Mouse (Mus musculus) limb, embryonic 11.5 days (tissue): ENCODE data around the gene Odf4. TPM values are rescaled to one million over a fixed set of nuclear protein-coding genes. Genes with fewer than 3 reads are reported as not detected.

Source experiments
- ATAC-seq: fragments of 200-750 bp; cut with Nextera tagmentation; 2 replicates; pipeline ENCODE4 v1.8.0; 2017; ENCODE audit warnings: low read depth; ENCODE audit not compliant: insufficient number of reproducible peaks, low FRiP score, low TSS enrichment
- DNase-seq: peaks from one replicate; pipeline ENCODE4 v3.0.0-alpha.2; 2015; ENCODE audit warnings: low spot score
- H3K27ac ChIP-seq: fragments of 300-500 bp; sonication (generic); replicated peaks from 2 replicates; pipeline ENCODE4 v1.5.1; 2014; ENCODE audit warnings: low read depth, mild to moderate bottlenecking, low read length
- H3K27me3 ChIP-seq: fragments of 300-500 bp; sonication (generic); 2 replicates; pipeline ENCODE4 v1.6.1; 2014; ENCODE audit warnings: mild to moderate bottlenecking, low read length, mixed read lengths; ENCODE audit not compliant: control insufficient read depth, insufficient read depth
- H3K36me3 ChIP-seq: fragments of 300-500 bp; sonication (generic); 2 replicates; pipeline ENCODE4 v1.6.1; 2014; ENCODE audit warnings: mild to moderate bottlenecking, low read length, moderate library complexity, mixed read lengths; ENCODE audit not compliant: control insufficient read depth, insufficient read depth
- H3K4me1 ChIP-seq: fragments of 300-500 bp; sonication (generic); 2 replicates; pipeline ENCODE4 v1.6.1; 2014; ENCODE audit warnings: low read length, mixed read lengths; ENCODE audit not compliant: control insufficient read depth, insufficient read depth
- H3K4me2 ChIP-seq: fragments of 300-500 bp; sonication (generic); 2 replicates; pipeline ENCODE4 v1.6.1; 2014; ENCODE audit warnings: low read depth, mild to moderate bottlenecking, moderate library complexity; ENCODE audit not compliant: severe bottlenecking
- H3K4me3 ChIP-seq: fragments of 300-500 bp; sonication (generic); 2 replicates; pipeline ENCODE4 v1.5.1; 2014; ENCODE audit warnings: low read depth, low read length
- H3K9ac ChIP-seq: fragments of 300-500 bp; sonication (generic); 2 replicates; pipeline ENCODE4 v1.6.1; 2014; ENCODE audit warnings: mild to moderate bottlenecking, low read length
- H3K9me3 ChIP-seq: fragments of 300-500 bp; sonication (generic); 2 replicates; pipeline ENCODE4 v1.6.1; 2016; ENCODE audit warnings: low read length; ENCODE audit not compliant: control insufficient read depth
- WGBS: fragments of 180-500 bp; shearing (Covaris S2); extraction: QIAGEN DNeasy Blood & Tissue Kit; methylation state at CpG from one replicate; pipeline ENCODE4 v1.1.7; 2014; 5-methylcytosine and 5-hydroxymethylcytosine counted together
- polyA plus RNA-seq: library from polyadenylated mRNA; unstranded; fragments of >200 nt; fragmentation: Nextera tagmentation; extraction: Ambion mirVana; gene quantifications from 2 replicates; pipeline ENCODE4 v1.2.1, GENCODE M21; 2014

Gene Odf4
- polyA plus RNA-seq, 1 experiment from 2014 or later: not detected

DNA sequence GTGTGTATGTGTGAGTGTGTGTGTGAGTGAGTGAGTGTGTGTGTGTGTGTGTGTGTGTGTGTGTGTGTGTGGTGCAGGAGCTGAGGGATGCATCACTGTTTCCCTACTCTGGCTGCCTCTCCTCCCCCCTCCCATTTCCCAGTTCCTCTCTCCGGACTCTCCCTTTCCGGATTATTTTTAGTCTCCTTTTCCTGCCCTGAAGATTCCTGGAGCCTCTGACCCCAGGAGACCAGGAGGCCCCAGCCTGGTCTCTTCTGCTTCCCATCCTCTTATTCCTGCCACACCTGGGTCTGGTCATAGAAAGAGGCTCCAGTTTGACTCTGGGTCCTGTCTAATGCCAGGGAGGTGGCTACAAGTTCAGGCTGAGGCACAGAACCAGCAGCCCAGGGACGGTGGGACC, 29.2 kb upstream of the Odf4 start:
- WGBS: 59% methylated on average over 3 of the region's 3 CpGs
- no peak overlapping the region; the same call in 1 of the 2 replicates for H3K27ac ChIP-seq
- no peaks in the 10 kb centered on the region for H3K36me3 ChIP-seq
- 0 out of 2 replicates have a peak, but pooled peaks cover 7% of the 10 kb centered on the region for H3K4me1 ChIP-seq
- DNase-seq: no peak
- H3K27me3 ChIP-seq: peaks cover 37% of the 10 kb centered on the region
- no peaks in the 10 kb centered on the region for H3K9me3 ChIP-seq
- H3K4me2 ChIP-seq: peak overlapping the region; percentile 24
- no peak for ATAC-seq
- H3K4me3 ChIP-seq: 0 out of 2 replicates have a peak overlapping the region, but pooled peaks have one; percentile 1
- H3K9ac ChIP-seq: no peak overlapping the region

DNA sequence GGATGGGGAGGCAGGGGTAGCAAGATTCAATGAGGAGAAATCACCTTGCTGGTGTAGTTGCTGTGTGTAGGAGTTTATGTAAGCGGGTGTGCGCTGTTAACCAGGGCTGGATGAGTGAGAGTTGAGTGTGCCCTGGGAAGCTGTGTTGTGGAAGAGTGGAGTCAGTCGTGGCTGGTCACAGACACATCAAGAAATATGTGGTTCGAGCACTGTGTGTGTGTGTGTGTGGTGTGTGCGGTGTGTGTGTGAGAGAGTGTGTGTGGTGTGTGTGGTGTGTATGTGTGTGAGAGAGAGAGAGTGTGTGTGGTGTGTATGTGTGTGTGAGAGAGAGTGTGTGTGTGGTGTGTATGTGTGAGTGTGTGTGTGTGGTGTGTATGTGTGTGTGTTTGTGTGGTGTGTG, 28.6 kb upstream of the Odf4 start:
- no peaks in the 10 kb centered on the region for H3K9me3 ChIP-seq
- no peak for DNase-seq
- H3K36me3 ChIP-seq: no peaks in the 10 kb centered on the region
- H3K27me3 ChIP-seq: peaks cover 38% of the 10 kb centered on the region
- no peak overlapping the region for H3K27ac ChIP-seq
- H3K9ac ChIP-seq: no peak overlapping the region
- peak overlapping the region; percentile 58 for H3K4me2 ChIP-seq
- no peak overlapping the region; the same call in 1 of the 2 replicates for H3K4me3 ChIP-seq
- 76% methylated on average over 5 of the region's 5 CpGs for WGBS
- 0 out of 2 replicates have a peak, but pooled peaks cover 7% of the 10 kb centered on the region for H3K4me1 ChIP-seq
- no peak for ATAC-seq

DNA sequence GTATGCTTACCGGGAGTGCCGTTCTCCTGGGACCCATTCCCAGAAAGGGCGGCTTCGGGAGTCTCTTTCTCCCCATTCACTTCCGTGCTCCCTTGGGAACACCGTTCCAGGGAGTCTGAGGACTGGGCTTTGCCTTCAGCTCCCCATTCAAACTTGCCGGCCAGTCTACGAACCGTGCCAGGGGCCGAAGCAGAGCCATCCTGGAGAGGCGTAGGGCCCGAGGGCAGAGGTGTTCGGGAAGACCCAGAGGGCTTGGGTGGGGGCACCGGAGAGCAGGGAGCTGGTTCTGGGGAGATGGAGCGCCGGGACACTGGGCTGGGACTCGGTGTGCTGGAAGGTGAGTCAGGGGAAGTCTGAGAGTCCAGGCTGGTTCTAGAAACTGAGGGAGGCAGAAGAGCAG, 27.5 kb upstream of the Odf4 start:
- peak; percentile 44 for DNase-seq
- 2% methylated on average over 17 of the region's 17 CpGs for WGBS
- H3K27me3 ChIP-seq: peaks cover 38% of the 10 kb centered on the region

DNA sequence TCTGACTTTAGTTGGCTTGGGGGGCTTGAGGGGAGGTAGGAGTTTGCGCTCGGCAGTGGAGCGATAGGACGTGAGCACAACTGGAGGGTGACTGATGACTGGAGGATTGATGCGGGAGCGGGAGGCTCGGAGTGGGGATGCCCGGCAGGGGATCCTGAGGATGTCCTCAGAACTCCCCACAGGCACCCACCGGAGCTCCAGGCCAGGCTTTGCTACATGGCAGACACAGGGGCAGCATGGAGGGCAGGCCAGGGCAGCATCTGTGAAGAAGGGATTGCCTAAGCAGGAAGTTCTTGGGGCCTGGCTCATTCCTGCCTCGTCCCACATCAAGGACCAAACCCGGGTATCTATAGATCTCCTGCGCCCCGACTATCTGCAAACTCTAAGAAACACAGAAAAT, 27.0 kb upstream of the Odf4 start:
- Histone ChIP-seq H3K4me3 (peak overlapping the region; percentile 25), H3K36me3 (no peaks in the 10 kb centered on the region), H3K4me1 (0 out of 2 replicates have a peak, but pooled peaks cover 7% of the 10 kb centered on the region), H3K27me3 (peaks cover 38% of the 10 kb centered on the region), H3K9me3 (no peaks in the 10 kb centered on the region), H3K9ac (peak overlapping the region; percentile 27; the same call in 1 of the 2 replicates), H3K4me2 (peak overlapping the region; percentile 58; the same call in 1 of the 2 replicates), H3K27ac (no peak overlapping the region)
- WGBS: 6% methylated on average over 13 of the region's 13 CpGs
- ATAC-seq: no peak
- DNase-seq: peak; percentile 33

More for the DNA sequence above, 27.5 kb upstream of the Odf4 start:
- Histone ChIP-seq H3K9ac (peak overlapping the region; percentile 41), H3K4me3 (peak overlapping the region; percentile 25), H3K9me3 (no peaks in the 10 kb centered on the region), H3K27ac (no peak overlapping the region), H3K4me2 (peak overlapping the region; percentile 58), H3K36me3 (no peaks in the 10 kb centered on the region), H3K4me1 (0 out of 2 replicates have a peak, but pooled peaks cover 7% of the 10 kb centered on the region)
- no peak for ATAC-seq

DNA sequence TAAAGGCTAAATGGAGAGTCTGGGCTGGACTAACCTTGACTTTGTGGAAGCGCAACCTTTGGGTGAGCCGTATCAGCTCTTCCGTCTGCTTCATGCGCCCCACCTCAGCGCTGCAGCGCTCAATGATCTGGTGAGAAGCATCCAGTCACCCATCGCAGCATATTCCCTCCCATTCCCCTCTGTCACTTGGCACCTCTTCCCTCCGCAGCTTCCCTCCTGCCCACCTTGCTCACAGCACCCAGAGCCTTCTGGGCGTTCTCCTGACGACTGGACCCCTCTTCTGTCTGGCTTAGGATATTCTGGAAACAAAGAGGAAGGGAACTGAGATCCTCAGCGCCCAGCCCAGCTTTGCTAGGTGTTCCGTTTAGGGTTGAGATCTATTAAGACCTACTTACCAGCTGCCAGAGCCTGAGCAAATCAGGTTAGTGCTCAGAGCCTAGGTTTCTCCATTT, 20.7 kb upstream of the Odf4 start:
- WGBS: 4% methylated on average over 12 of the region's 12 CpGs
- H3K4me3 ChIP-seq: no peak overlapping the region
- DNase-seq: peak; percentile 32

DNA sequence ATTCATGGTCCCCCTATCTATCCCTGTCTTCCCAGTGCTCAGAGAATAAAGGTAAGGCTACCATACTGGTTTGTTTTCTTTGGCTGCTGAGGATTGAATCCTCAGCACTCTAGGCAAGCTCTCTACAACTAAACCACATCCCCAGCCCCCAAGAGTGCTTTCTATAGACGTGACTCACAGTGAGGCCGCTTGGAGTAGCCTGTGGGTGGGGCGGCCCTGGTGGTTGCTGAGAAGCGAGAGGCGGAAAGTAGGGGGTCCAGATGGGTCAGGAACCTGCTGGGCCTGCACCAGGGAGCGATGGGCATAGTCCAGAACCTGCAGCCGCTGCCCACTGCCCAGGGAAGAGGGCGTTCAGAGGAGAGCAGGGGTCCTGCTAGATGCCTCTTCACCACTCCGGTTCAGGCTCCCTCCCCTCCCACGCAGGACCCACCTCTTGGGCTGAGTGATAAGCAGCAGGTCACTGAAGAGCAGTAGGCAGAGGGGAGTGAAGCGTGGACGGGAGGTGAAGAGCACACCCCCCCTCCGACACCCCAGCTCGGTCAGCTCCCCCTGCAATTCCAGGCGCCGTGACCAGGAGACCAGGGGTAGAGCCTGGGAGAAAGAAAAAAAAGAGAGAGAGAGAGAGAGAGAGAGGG, 20.0 kb upstream of the Odf4 start:
- ATAC-seq: no peak
- Histone ChIP-seq H3K4me2 (no peak overlapping the region), H3K27me3 (peaks cover 12% of the 10 kb centered on the region), H3K9me3 (no peaks in the 10 kb centered on the region; the same call in 1 of the 2 replicates), H3K4me3 (no peak overlapping the region), H3K27ac (no peak overlapping the region), H3K36me3 (no peaks in the 10 kb centered on the region), H3K9ac (no peak overlapping the region), H3K4me1 (no peaks in the 10 kb centered on the region)
- no peak for DNase-seq
- WGBS: 8% methylated on average over 16 of the region's 16 CpGs

More for the DNA sequence above, 20.7 kb upstream of the Odf4 start:
- H3K9me3 ChIP-seq: no peaks in the 10 kb centered on the region; the same call in 1 of the 2 replicates
- no peak overlapping the region for H3K27ac ChIP-seq
- no peak overlapping the region for H3K9ac ChIP-seq
- H3K4me1 ChIP-seq: no peaks in the 10 kb centered on the region
- H3K36me3 ChIP-seq: no peaks in the 10 kb centered on the region
- H3K4me2 ChIP-seq: no peak overlapping the region
- H3K27me3 ChIP-seq: peaks cover 13% of the 10 kb centered on the region
- ATAC-seq: no peak

DNA sequence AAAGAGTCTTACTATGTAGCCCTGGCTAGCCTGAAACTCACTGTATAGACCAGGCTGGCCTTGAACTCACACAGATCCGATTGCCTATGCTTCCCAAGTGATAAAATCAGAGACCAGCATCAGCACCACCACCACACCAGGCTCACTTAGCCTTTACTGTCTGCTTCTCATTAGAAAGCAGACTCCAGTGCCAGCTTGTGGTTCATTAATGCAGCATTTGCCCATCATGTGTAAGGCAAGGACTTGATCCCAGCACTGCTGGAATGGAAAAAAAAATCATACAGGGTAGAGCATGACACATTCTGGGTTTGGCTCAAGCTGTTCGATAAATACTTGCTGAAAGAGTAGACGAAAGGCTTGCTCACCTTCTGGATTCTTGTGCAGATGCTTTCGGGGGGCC, 19.1 kb upstream of the Odf4 start:
- Histone ChIP-seq H3K36me3 (no peaks in the 10 kb centered on the region), H3K4me1 (no peaks in the 10 kb centered on the region), H3K27me3 (peaks cover 5% of the 10 kb centered on the region; the same call in 1 of the 2 replicates), H3K9me3 (no peaks in the 10 kb centered on the region; the same call in 1 of the 2 replicates), H3K9ac (no peak overlapping the region), H3K4me2 (no peak overlapping the region), H3K4me3 (no peak overlapping the region), H3K27ac (no peak overlapping the region)
- ATAC-seq (no peak), DNase-seq (no peak)
- 88% methylated on average over 4 of the region's 4 CpGs for WGBS

DNA sequence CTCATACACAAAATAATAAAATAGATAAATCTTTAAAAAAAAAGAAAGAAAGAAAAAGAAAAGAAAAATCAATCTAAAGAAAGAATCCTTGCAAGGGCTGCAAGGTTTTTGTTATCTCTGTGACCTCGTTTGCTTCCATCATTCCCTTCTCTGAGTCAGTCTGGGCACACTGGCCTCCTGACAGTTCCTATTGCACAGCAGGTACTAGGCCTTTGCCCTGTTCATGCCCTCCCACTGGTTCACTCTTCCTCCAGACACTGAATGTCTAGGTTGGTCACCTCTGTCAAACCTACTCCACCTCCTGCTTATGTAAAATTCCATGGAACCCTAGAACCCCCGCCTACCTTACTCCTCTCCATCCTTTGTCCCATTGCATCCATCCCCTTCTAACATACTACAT, 18.4 kb upstream of the Odf4 start:
- DNase-seq (no peak), ATAC-seq (no peak)
- no peaks in the 10 kb centered on the region; the same call in 1 of the 2 replicates for H3K9me3 ChIP-seq
- no peak overlapping the region for H3K9ac ChIP-seq
- no peak overlapping the region for H3K27ac ChIP-seq
- 92% methylated on average over 2 of the region's 2 CpGs for WGBS
- H3K4me1 ChIP-seq: 0 out of 2 replicates have a peak, but pooled peaks cover under 1% of the 10 kb centered on the region
- H3K4me3 ChIP-seq: no peak overlapping the region
- H3K36me3 ChIP-seq: no peaks in the 10 kb centered on the region
- H3K27me3 ChIP-seq: peaks cover 4% of the 10 kb centered on the region; the same call in 1 of the 2 replicates
- no peak overlapping the region for H3K4me2 ChIP-seq
